Mouse (Mus musculus) intestine, embryonic 14.5 days (tissue): ENCODE measurements at regions not wholly inside any gene's neighbourhood (a gene's known extent, or its start where the extent isn't known, plus 50 kb on each side); places are given as distances from the start of the nearest gene placed in this dataset.

Experiments
- ATAC-seq: fragments of 200-750 bp; cut with Nextera tagmentation; replicated peaks from 2 replicates; pipeline ENCODE4 v1.8.0; 2017; ENCODE audit warnings: low read depth, moderate number of reproducible peaks, moderate TSS enrichment, moderate library complexity; ENCODE audit not compliant: low FRiP score, low TSS enrichment
- DNase-seq: peaks from one replicate; pipeline ENCODE4 v3.0.0-alpha.2; 2018; ENCODE audit warnings: low spot score
- H3K27ac ChIP-seq: fragments of 300-500 bp; sonication (generic); 2 replicates; pipeline ENCODE4 v1.5.1; 2014; ENCODE audit warnings: low read depth, mild to moderate bottlenecking, control low read depth
- H3K27me3 ChIP-seq: fragments of 300-500 bp; sonication (generic); replicated peaks from 2 replicates; pipeline ENCODE4 v1.6.1; 2014; ENCODE audit warnings: low read length, control low read depth; ENCODE audit not compliant: control insufficient read depth, insufficient read depth
- H3K36me3 ChIP-seq: fragments of 300-500 bp; sonication (generic); 2 replicates; pipeline ENCODE4 v1.6.1; 2014; ENCODE audit warnings: low read length, control low read depth; ENCODE audit not compliant: control insufficient read depth, insufficient read depth
- H3K4me1 ChIP-seq: fragments of 300-500 bp; sonication (generic); replicated peaks from 2 replicates; pipeline ENCODE4 v1.6.1; 2014; ENCODE audit warnings: low read length, control low read depth, mixed read lengths; ENCODE audit not compliant: control insufficient read depth, insufficient read depth
- H3K4me2 ChIP-seq: fragments of 300-500 bp; sonication (generic); 2 replicates; pipeline ENCODE4 v1.6.1; 2014; ENCODE audit warnings: low read length
- H3K4me3 ChIP-seq: fragments of 300-500 bp; sonication (generic); 2 replicates; pipeline ENCODE4 v1.5.1; 2014; ENCODE audit warnings: low read depth, low read length, control low read depth, mixed read lengths
- H3K9ac ChIP-seq: fragments of 300-500 bp; sonication (generic); 2 replicates; pipeline ENCODE4 v1.6.1; 2014; ENCODE audit warnings: mild to moderate bottlenecking, low read length
- H3K9me3 ChIP-seq: fragments of 300-500 bp; sonication (generic); 2 replicates; pipeline ENCODE4 v1.6.1; 2016; ENCODE audit warnings: low read length, control low read depth; ENCODE audit not compliant: control insufficient read depth
- WGBS: fragments of 180-500 bp; shearing (Covaris S2); extraction: QIAGEN DNeasy Blood & Tissue Kit; methylation state at CpG from one replicate; pipeline ENCODE4 v1.1.7; 2014; 5-methylcytosine and 5-hydroxymethylcytosine counted together

- ATAC-seq (no peak), DNase-seq (no peak)
- WGBS: 77% methylated on average over 5 of the region's 5 CpGs
- no peak overlapping the region for H3K4me2 ChIP-seq
- no peaks in the 10 kb centered on the region for H3K36me3 ChIP-seq
- H3K27me3 ChIP-seq: no peaks in the 10 kb centered on the region
- H3K9me3 ChIP-seq: no peaks in the 10 kb centered on the region
- no peak overlapping the region for H3K9ac ChIP-seq
- H3K4me1 ChIP-seq: no peaks in the 10 kb centered on the region
- H3K27ac ChIP-seq: no peak overlapping the region
- H3K4me3 ChIP-seq: no peak overlapping the region
These were observed 432.6 kb downstream of the Mctp2 start for GRCm38 (mm10) chr7:71873817-71874216.

GRCm38 (mm10) chr7:71872912-71873311 lies 433.5 kb downstream of the Mctp2 start:
- DNase-seq: no peak
- H3K9ac ChIP-seq: no peak overlapping the region
- no peak overlapping the region for H3K4me2 ChIP-seq
- H3K4me1 ChIP-seq: no peaks in the 10 kb centered on the region
- H3K27ac ChIP-seq: no peak overlapping the region
- H3K27me3 ChIP-seq: no peaks in the 10 kb centered on the region
- no peak overlapping the region for H3K4me3 ChIP-seq
- no peak for ATAC-seq
- H3K9me3 ChIP-seq: no peaks in the 10 kb centered on the region
- no peaks in the 10 kb centered on the region for H3K36me3 ChIP-seq
- WGBS: 72% methylated on average over 6 of the region's 6 CpGs

- WGBS: 15% methylated on average over 3 of the region's 3 CpGs
- Histone ChIP-seq H3K4me1 (no peaks in the 10 kb centered on the region), H3K36me3 (no peaks in the 10 kb centered on the region), H3K27ac (no peak overlapping the region), H3K9ac (no peak overlapping the region), H3K27me3 (no peaks in the 10 kb centered on the region), H3K9me3 (no peaks in the 10 kb centered on the region), H3K4me2 (no peak overlapping the region), H3K4me3 (no peak overlapping the region)
- ATAC-seq (no peak), DNase-seq (peak; percentile 58)
These were observed 439.3 kb downstream of the Mctp2 start for GRCm38 (mm10) chr7:71867090-71867489.

- Histone ChIP-seq H3K4me1 (no peaks in the 10 kb centered on the region), H3K27ac (peak overlapping the region; percentile 2; the same call in 1 of the 2 replicates), H3K27me3 (no peaks in the 10 kb centered on the region), H3K4me2 (no peak overlapping the region), H3K9ac (no peak overlapping the region), H3K36me3 (no peaks in the 10 kb centered on the region), H3K4me3 (no peak overlapping the region), H3K9me3 (no peaks in the 10 kb centered on the region)
- WGBS: 36% methylated on average over 15 of the region's 15 CpGs
- DNase-seq (no peak), ATAC-seq (no peak)
These were observed 440.8 kb downstream of the Mctp2 start for GRCm38 (mm10) chr7:71865371-71866166.

- H3K4me2 ChIP-seq: no peak overlapping the region
- H3K27ac ChIP-seq: no peak overlapping the region
- no peak overlapping the region for H3K4me3 ChIP-seq
- no peak for DNase-seq
- H3K4me1 ChIP-seq: no peaks in the 10 kb centered on the region
- H3K9me3 ChIP-seq: no peaks in the 10 kb centered on the region
- H3K27me3 ChIP-seq: no peaks in the 10 kb centered on the region
- ATAC-seq: no peak
- 84% methylated on average over 3 of the region's 3 CpGs for WGBS
- H3K9ac ChIP-seq: no peak overlapping the region
- H3K36me3 ChIP-seq: no peaks in the 10 kb centered on the region
These were observed 453.5 kb downstream of the Mctp2 start for GRCm38 (mm10) chr7:71852864-71853263.

GRCm38 (mm10) chr7:71849174-71849573 lies 457.2 kb downstream of the Mctp2 start:
- H3K9ac ChIP-seq: no peak overlapping the region
- H3K9me3 ChIP-seq: no peaks in the 10 kb centered on the region
- no peaks in the 10 kb centered on the region for H3K36me3 ChIP-seq
- no peak overlapping the region for H3K4me2 ChIP-seq
- H3K4me3 ChIP-seq: no peak overlapping the region
- H3K27me3 ChIP-seq: no peaks in the 10 kb centered on the region
- no peak overlapping the region for H3K27ac ChIP-seq
- DNase-seq (no peak), ATAC-seq (no peak)
- 85% methylated on average over 6 of the region's 6 CpGs for WGBS
- no peaks in the 10 kb centered on the region for H3K4me1 ChIP-seq

- no peak overlapping the region for H3K27ac ChIP-seq
- no peak for DNase-seq
- 70% methylated on average over 6 of the region's 6 CpGs for whole genome bisulfite sequencing
These were observed 468.6 kb downstream of the Mctp2 start for GRCm38 (mm10) chr7:71837845-71838244.

GRCm38 (mm10) chr7:71831790-71832525 lies 474.4 kb downstream of the Mctp2 start:
- Histone ChIP-seq H3K27ac (no peak overlapping the region), H3K27me3 (no peaks in the 10 kb centered on the region), H3K4me3 (no peak overlapping the region), H3K36me3 (no peaks in the 10 kb centered on the region), H3K4me2 (no peak overlapping the region), H3K4me1 (no peaks in the 10 kb centered on the region), H3K9ac (no peak overlapping the region), H3K9me3 (no peaks in the 10 kb centered on the region)
- no peak for DNase-seq
- WGBS: 83% methylated on average over 3 of the region's 3 CpGs
- ATAC-seq: no peak

More at GRCm38 (mm10) chr7:71837845-71838244, 468.6 kb downstream of the Mctp2 start:
- no peak overlapping the region for H3K4me2 ChIP-seq
- no peak overlapping the region for H3K9ac ChIP-seq
- H3K4me1 ChIP-seq: no peaks in the 10 kb centered on the region
- no peak overlapping the region for H3K4me3 ChIP-seq
- ATAC-seq: no peak
- no peaks in the 10 kb centered on the region for H3K36me3 ChIP-seq
- H3K9me3 ChIP-seq: no peaks in the 10 kb centered on the region
- no peaks in the 10 kb centered on the region for H3K27me3 ChIP-seq
